Mouse (Mus musculus) right cerebral cortex, postnatal 25 days (tissue): Measurements from ENCODE around the gene Nup160.

Source experiments
- DNase-seq: peaks from one replicate; pipeline ENCODE4 v3.0.0; 2022

Nup160 gene

DNA sequence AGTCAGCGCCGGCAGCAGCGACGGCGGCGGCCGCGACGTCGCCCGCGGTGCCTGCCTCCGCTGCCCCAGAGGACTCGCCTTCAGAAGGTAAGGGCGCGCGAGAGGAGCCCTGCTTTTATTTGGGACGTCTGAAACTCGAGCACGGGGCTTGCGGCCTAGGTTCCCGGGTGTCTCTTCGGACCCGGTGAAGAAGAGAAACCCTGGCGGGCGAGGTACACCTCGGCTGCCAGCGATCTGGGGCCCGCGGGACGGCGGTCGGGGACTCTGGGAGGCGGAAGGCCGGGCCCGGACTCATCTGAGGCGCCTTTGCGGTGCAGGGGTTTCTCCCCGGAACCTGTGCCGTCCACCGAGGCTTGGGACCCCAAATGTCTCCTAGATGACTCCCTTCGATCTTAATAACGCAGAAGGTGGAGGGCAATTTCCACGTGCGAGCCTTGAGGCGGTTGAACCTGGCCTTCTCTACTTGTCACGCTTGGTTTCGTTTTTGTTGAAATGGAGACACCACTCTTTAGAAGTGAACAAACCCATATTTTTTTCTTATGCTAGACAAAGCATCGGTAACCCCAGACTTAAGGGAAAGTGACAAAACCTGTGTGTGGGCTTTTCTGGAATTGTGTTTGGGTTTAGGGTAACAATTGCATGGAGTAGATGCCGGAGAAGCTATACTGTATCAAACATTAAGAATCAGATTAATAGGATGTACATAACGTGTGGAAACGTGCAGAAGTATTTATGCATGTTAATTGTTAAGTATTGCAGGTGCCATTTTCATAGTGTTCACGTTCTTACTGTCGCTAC, 68.9 kb downstream of the Nup160 start:
- no peak for DNase-seq

DNA sequence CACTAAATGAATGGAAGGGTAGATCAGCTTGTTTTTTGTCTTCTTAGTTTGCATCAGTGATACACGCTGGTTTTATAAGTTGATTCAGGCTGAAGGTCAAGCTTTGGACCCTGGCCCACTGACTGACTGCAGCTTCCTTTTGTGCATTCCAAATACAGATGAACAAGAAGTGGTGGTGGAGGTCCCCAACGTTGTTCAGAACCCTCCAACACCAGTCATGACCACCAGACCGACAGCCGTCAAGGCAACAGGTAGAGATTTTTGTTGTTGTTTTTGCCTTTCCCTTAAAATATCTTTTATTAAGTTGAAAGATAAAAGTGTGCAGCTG, 69.5 kb downstream of the Nup160 start:
- no peak for DNase-seq

DNA sequence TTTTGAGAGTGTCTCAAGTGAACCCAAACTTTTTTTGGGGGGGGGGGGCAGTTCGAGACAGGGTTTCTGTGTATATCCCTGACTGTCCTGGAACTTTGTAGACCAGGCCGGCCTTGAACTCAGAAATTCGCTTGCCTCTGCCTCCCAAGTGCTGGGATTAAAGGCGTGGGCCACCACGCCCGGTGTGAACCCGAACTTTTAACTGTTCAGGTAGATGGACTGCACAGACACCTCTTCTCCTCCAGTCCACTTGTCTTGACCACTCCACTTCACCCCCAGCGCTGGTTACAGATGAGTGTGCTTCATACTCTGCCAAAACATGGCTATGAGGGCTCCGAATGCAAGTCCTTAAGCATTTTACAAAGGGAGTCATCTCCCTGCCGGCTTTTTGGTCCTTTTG, 70.1 kb downstream of the Nup160 start:
- DNase-seq: no peak

DNA sequence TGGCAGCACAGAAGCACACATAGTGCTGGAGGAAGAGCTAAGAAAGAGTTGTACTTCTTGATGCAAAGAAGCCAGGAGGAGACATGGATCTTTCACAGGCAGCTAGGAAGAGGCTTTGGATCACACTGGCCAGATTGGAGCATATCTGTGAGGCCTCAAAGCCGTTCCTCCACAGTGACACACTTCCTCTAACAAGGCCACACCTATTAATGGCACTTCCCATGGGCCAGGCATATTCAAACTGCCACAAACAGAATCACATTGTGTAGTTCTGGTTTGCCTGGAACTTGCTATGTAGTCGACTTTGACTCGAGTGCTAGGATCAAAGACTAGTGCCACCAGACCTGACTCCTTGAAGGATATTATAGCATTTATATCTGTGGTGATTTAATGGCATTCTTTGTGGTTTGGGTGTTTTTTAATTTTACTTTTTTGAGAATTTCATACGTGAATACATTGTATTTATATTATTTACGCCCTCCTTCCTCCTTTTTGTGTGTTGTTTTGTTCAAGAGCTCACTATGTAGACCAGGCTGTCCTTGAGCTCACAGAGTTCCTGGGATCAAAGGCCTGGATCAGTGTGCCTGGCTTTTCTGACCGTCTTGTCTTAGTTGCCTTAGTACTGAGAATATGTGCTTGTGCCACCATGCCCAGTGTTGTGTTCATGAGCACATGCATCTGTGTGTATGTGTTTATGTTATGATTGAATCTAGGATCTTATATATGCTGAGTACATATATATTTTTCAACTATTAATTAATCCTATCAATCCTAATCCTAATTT, 72.9 kb downstream of the Nup160 start:
- no peak for DNase-seq

DNA sequence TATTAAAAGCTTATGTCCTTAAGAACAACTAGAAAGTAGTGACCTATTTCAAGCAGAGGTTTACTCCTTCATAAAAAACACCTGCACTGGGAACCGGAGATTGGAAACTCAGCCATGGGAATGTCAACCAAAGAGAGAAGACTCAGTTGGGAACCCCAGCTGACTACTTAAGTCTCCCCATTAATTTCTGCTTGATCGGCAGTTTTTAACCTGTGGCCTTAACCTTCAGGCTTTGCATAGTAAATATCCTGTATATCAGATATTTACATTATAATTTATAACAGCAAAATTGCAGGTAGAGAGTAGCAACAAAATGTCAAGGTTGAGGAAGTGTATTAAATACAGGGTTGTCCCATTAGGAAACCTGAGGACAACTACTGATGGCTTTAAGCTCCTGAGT, 76.5 kb downstream of the Nup160 start:
- DNase-seq: no peak

DNA sequence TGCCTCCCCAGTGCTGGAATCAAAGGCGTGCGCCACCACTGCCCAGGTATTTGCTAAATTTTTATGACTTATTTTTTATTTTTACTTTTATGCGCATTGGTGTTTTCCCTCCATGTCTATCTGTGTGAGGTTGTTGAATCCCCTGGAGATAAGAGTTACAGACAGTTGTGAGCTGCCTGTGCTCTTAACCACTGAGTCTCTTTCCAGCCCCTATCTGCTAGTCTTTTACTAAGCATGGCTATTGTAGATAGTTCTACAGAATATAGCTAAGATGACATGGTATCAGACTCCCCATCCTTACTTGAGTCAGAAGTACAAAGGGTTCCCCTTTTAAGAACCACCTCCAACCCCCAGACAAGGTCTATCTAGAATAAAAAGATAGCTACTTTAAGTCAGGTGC, 77.2 kb downstream of the Nup160 start:
- DNase-seq: no peak

DNA sequence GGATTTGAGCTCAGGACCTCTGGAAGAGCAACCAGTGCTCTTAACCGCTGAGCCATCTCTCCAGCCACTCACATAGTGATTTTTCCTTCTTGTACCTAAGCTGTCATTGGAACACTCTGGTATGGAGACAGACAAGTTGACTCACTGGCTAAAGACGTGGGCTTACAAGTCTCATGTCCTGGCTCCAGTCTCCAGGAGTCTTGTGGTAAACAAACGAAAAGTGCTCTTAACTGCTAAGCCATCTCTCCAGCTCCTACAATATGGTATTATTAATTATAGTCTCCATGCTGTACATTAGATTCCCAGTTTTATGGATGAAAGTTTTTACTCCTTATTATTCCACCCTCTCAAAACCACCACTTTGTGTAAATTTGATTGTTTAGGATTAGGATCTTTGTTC, 88.1 kb downstream of the Nup160 start:
- no peak for DNase-seq

DNA sequence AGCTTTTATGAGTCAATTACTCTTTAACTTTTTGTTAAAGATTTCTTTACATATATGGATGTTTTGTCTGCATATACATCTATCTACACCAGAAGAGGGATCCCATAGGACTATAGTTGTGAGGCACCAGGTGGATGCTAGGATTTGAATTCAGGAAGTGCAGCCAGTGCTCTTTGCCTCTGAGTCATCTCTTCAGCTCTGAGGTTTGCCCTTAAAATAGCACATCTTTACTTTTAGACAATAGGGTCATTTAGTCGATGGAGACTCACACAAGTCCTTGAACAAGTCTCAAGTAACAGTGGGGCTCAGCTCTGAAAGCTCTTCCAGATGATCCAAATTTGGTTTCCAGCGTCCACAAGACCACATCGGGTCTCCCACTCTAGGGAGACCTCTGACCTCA, 104.3 kb downstream of the Nup160 start:
- DNase-seq: no peak

DNA sequence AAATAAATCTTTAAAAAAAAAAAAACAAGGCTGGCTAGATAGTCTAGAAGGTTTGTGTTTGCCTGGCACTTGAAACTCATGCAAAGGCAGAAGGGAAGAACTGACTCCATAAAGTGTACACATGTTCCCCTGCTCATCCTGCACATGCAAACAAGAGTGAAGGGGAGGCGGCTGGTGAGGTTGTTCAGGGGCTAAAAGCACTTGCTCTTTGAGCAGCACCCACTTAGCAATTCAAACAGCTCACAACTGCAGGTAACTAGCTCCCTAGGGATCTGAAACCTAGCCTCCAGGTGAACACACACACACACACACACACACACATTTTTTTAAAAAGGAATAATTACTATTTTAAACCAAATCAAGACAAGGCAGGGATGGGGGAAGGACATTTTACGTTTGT, 104.9 kb downstream of the Nup160 start:
- DNase-seq: no peak

DNA sequence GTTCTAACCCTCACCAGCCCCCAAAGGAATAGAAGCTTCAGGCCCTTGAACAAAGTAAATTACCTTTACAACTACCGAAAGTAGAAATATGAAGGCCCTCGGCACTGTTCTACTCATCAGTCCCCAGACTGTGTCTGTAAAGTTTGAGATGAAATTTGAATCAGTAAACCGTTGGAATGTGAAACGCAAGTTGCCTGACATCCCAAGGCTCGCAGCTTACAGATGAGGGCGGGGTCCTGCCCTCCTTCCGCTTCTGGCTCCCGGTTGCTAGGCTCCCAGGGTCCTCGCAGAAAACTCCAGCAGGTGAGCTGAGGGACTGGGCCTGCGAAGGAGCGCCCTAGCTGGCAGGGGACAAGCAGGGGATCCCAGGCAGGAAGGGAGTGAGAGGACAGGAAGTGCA, 105.4 kb downstream of the Nup160 start, which contains the start of gene Agbl2:
Gene Agbl2 (plus strand): TSS at position 270 of the 400 bp plus-strand sequence.
- no peak for DNase-seq

DNA sequence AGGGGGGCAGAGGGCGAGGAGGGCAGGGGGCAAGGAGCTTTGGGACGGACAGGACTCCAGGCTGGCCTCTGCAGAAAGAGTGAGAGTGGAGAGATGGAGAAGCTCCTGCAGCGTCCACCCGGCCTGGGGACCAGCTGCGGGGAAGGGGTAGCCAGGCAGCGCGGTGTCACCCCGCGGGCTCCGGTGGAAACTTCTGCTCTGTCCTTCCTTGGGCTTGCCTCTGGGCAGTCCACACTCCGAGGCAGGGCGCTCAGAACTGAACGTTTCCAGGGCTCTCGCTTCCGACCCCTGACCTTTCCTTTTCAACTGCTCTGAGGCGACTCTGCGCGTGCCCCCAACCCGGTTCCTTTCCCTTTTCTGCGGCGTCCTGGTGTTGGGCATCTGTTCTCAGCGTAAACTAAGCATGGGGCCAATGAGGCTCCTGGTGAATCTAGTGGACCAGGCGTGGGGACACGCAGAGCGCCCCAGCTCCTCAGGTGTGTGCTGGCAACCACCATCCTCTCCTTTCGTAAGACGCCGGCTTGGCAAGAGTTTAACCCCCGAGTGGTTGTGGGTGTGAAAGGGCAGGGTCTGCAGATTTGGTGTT, 106.0 kb downstream of the Nup160 start:
- no peak for DNase-seq
